Mouse (Mus musculus) cerebellum, adult 11-12 months (tissue): Measurements from ENCODE around the gene Spef2.
"Not testable (repeated sequence)": the region's sequence is repeated elsewhere in the genome, so short reads cannot be mapped to it uniquely, and the experiment has no call there.

Experiments used
- DNase-seq: peaks from one replicate; pipeline ENCODE4 v3.0.0; 2022

The Spef2 gene

GRCm38 (mm10) chr15:9748359-9749102 is at the start of gene Spef2:
Gene Spef2 (minus strand): TSS chr15:9748868.
- DNase-seq = peak; percentile 11

- DNase-seq = no peak
These were observed 45.5 kb upstream of the Spef2 start for GRCm38 (mm10) chr15:9794131-9794530.

GRCm38 (mm10) chr15:9788245-9789030 is 39.8 kb upstream of the Spef2 start:
- DNase-seq = no peak

GRCm38 (mm10) chr15:9774222-9775142 is 25.8 kb upstream of the Spef2 start:
- not testable (repeated sequence) for DNase-seq

GRCm38 (mm10) chr15:9768184-9768918 is 19.7 kb upstream of the Spef2 start:
- no peak for DNase-seq

GRCm38 (mm10) chr15:9767034-9767433 is 18.4 kb upstream of the Spef2 start:
- no peak for DNase-seq

GRCm38 (mm10) chr15:9750966-9751365 is 2.3 kb upstream of the Spef2 start:
- DNase-seq = no peak

GRCm38 (mm10) chr15:9747410-9748104 is 1.1 kb downstream of the Spef2 start:
- no peak for DNase-seq

- DNase-seq = no peak
These were observed 6.5 kb downstream of the Spef2 start for GRCm38 (mm10) chr15:9742172-9742571.

- DNase-seq = no peak
These were observed 33.9 kb downstream of the Spef2 start for GRCm38 (mm10) chr15:9714574-9715458.

GRCm38 (mm10) chr15:9713707-9714106 is 35.0 kb downstream of the Spef2 start:
- DNase-seq = no peak

- DNase-seq = no peak
These were observed 38.3 kb downstream of the Spef2 start for GRCm38 (mm10) chr15:9710330-9710729.

GRCm38 (mm10) chr15:9705830-9706450 is 42.7 kb downstream of the Spef2 start:
- DNase-seq = no peak

- no peak for DNase-seq
These were observed 46.8 kb downstream of the Spef2 start for GRCm38 (mm10) chr15:9701845-9702244.

GRCm38 (mm10) chr15:9691721-9692120 is 56.9 kb downstream of the Spef2 start:
- no peak for DNase-seq

- DNase-seq = no peak
These were observed 57.8 kb downstream of the Spef2 start for GRCm38 (mm10) chr15:9690845-9691244.

GRCm38 (mm10) chr15:9690436-9690835 is 58.2 kb downstream of the Spef2 start:
- DNase-seq = no peak

- no peak for DNase-seq
These were observed 65.2 kb downstream of the Spef2 start for GRCm38 (mm10) chr15:9683485-9683884.

- no peak for DNase-seq
These were observed 71.2 kb downstream of the Spef2 start for GRCm38 (mm10) chr15:9677343-9678036.

- no peak for DNase-seq
These were observed 80.1 kb downstream of the Spef2 start for GRCm38 (mm10) chr15:9668575-9668974.
